Mouse (Mus musculus) c-Kit-negative CD71-positive TER-119-positive erythroid progenitor cells, embryonic 14.5 days (primary cell): Measurements from ENCODE around the gene Emp3.
"Not testable (repeated sequence)": the region's sequence is repeated elsewhere in the genome, so short reads cannot be mapped to it uniquely, and the experiment has no call there.

Experiments used
- DNase-seq: peaks from one replicate; pipeline ENCODE4 v3.0.0-alpha.2; 2013; ENCODE audit warnings: low read depth, low spot score

Emp3 gene

GRCm38 (mm10) chr7:45916056-45917003 is 4.9 kb downstream of the Emp3 start:
- DNase-seq = no peak

DNA sequence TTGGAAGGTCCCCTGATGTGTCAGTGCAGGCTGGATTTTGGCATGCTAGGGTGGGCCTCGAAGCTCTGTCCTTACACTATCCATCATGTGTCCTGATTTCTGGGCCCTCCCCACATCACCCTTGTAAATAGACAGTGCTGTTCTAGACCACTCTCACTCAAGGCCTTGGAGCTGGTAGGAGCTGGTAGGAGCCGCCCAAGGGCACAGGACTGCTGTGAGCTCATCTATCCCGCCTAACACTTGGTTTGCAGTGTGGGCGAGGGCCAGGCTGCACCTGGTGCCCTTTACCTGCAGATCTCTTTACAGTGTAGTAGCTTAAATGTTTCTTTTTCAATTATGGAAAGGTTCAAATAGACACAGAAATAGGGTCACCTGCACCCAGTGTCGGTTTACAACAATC is 6.2 kb downstream of the Emp3 start:
- DNase-seq = no peak

- no peak for DNase-seq
These were observed 7.1 kb downstream of the Emp3 start for GRCm38 (mm10) chr7:45914067-45914466.

- DNase-seq = no peak
These were observed 12.1 kb downstream of the Emp3 start for GRCm38 (mm10) chr7:45909145-45909544.

DNA sequence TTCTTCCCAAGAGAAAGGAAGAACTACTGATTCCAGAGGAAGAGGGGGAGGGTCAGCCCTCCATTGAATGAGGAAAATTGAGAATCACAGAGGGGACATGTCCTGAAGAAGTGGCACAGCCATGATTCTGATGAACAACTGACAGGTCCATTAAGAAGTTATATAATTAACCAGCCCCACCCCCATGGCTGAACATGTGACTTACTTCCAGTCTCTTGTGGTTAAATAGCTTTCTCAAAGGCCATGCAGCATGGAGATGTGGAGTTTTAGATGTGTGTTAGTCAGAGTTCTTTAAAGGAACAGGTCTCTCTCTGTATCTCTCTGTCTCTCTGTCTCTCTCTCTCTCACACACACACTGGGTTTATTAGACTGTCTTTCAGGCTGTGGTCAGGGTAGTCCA is 12.8 kb downstream of the Emp3 start:
- DNase-seq = no peak

- DNase-seq = no peak
These were observed 14.6 kb downstream of the Emp3 start for GRCm38 (mm10) chr7:45906622-45907021.

- DNase-seq = no peak
These were observed 18.7 kb downstream of the Emp3 start for GRCm38 (mm10) chr7:45902481-45903002.

- no peak for DNase-seq
These were observed 19.6 kb downstream of the Emp3 start for GRCm38 (mm10) chr7:45901562-45901961.

- not testable (repeated sequence) for DNase-seq
These were observed 23.1 kb downstream of the Emp3 start for GRCm38 (mm10) chr7:45898125-45898524.

GRCm38 (mm10) chr7:45897258-45897757 is 23.9 kb downstream of the Emp3 start:
- DNase-seq = peak; percentile 48

GRCm38 (mm10) chr7:45896517-45897257 is 24.5 kb downstream of the Emp3 start, which contains the start of the genes Syngr4 and Tmem143:
Gene Syngr4 (minus strand): TSS chr7:45896714.
Gene Tmem143 (plus strand): TSS chr7:45896941.
- DNase-seq = peak; percentile 97

- no peak for DNase-seq
These were observed 25.2 kb downstream of the Emp3 start for GRCm38 (mm10) chr7:45895931-45896516.

DNA sequence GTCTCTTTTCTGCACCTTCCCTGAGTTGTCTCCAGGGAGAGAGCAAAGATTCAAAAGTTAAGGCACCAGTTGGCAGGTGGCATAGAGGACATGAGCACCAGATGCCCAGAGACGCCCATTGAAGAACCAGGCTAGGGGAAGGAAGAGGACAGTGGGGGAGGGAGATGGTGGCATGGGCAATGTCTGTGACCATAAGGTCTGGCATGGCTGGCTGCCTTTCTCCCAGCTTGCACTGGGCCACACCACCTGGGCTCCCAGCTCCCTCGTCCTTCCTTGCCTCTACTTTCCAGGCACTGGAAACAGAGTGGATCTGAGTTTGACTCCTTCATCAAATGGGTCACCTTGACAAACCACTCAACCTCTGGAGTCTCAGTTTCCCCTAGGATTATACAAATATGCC is 28.6 kb downstream of the Emp3 start:
- no peak for DNase-seq

DNA sequence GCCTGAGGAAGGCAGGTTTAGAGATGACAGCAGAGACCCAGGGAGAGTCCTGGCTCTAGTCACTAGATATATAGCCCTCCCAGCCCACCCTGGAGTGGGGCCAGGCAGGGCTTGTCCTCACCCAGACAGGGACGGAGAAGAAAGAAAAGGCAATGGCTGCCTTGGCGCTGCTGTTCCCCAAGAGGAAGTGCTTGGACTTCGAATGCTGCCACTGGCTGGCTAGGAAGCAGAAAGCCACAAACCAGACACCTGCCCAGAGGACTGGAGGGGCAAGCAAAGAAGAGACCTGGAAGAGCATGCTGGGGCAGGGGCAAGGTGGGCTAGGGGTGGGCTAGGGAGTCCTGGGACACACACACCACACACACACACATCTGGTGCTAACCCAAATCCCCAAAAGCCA is 34.0 kb downstream of the Emp3 start:
- DNase-seq = no peak

DNA sequence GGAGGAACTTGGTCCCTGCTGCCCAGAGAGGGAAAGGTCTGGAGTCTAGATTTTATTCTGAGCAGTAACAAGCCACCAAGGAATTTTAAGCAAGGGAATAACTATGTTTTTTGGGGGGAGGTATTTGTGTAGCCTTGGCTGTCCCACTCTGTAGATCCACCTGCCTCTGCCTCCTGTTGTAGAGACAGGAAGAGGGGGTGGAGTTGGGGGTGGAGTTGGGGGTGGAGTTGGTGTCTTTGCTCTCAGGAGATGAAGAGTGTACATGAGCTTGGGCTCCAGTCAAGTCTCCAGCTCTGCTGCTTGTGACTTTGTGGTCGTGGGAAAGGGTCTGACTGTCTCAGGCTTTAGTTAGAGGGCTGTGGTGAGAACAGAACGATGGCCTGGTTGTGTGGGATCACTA is 40.2 kb downstream of the Emp3 start:
- DNase-seq = no peak

- DNase-seq = no peak
These were observed 40.7 kb downstream of the Emp3 start for GRCm38 (mm10) chr7:45880531-45880930.

DNA sequence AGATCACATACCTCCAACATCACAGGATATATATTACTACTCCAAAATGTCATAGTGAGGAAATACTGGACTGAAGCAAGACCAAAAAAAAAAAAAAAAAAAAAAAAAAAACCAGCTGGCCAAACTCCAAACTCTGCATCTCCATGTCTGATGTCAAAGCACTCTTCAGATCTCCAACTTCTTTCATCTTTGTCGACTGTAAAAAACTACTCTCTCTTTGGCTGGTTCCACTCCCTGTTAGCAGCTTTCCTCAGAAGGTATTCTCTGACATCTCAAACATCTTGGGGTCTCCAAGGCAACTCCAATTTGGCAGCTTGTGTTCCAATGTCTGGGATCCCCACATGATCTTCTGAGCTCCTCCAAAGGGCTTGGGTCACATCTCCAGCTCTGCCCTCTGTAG is 42.9 kb downstream of the Emp3 start, which contains the start of gene Grin2d:
TSS of gene Grin2d (minus strand) at position 101 of the 400 bp plus-strand sequence.
- not testable (repeated sequence) for DNase-seq

DNA sequence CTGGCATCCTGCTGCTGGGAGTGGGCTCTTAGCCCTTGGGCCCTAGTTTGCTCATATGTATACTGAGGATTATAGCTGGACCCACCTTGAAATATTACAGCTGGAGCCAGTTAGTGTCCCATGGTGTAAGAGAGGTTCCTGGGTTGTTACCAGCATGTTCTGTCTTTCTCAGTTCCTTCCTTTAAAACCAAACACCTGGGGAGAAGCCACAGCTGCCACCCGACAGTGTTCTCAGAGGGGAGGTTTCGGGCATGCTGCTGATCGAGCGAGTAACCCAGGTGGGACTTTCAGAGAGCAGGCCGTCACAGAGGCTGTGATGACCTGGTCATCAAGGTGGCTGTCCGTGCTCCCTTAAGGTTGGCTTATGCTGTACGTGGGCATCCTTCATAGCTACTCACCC is 44.3 kb downstream of the Emp3 start:
- no peak for DNase-seq

DNA sequence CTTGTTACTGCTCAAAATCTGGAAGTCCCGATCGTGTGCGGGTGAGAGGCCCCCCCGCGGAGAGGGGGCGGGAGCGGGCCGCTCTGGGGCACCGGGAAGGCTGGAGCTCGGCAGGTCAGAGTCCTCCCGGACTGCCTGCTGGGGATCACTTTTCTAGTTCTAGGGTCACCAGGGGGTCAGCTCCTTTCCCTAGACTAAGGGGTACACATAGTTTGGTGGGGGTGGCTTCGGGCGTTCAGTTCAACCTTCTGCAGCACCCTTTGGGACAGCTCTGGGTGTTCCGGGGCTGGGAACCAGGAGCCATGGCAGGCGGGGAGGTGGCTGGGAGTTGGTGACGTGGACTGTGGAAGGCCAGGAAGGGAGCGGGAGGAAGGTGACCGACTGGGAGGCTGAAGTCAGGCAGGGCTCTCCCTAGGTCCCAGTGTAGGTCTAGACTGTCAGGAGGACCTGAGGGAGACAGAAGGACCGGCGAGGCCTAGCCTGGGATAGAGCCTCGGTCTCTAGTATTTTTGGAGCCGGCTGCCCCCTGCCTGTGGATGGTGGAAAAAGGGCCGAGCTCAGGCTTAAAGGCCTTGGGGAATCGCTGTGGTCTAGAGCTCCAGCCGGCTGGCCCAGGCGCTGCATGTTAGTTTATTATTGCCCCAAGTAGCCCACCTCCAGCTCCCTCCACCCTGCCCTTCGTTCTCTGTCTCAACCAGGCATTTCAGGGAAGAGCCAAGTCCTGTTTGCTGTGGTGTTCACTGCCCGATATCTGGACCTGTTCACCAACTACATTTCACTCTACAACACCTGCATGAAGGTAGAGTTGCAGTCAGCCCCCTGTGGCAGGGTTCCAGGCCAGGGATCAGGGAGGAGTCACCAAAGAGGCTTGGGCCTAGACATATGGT is 47.9 kb downstream of the Emp3 start:
- peak; percentile 61 for DNase-seq

- peak; percentile 80 for DNase-seq
These were observed 48.6 kb downstream of the Emp3 start, which contains the start of gene Kdelr1 for GRCm38 (mm10) chr7:45872624-45873023. Gene Kdelr1 (plus strand): TSS chr7:45872772.
